Mouse (Mus musculus) CH12.LX (cell line): ENCODE data around the gene Naa38.

Experiments used
- CTCF ChIP-seq, 2 experiments: IDR thresholded peaks in 1 of 2; conservative IDR thresholded peaks in 1 of 2; 2 replicates each; pipeline ENCODE4 v1.5.1; 2011 to 2012; ENCODE audit warnings: low read depth in 2 of 2, low read length in 2 of 2, improper control_type of control experiment in 1 of 2, inconsistent platforms in 1 of 2, mild to moderate bottlenecking in 1 of 2, moderate library complexity in 1 of 2
- EP300 ChIP-seq: IDR thresholded peaks from 2 replicates; pipeline ENCODE4 v1.6.1; 2011; ENCODE audit warnings: low read length, improper control_type of control experiment
- ETS1 ChIP-seq: conservative IDR thresholded peaks from 2 replicates; pipeline ENCODE4 v1.6.1; 2012; ENCODE audit warnings: low read depth, mild to moderate bottlenecking, inconsistent platforms, low read length, improper control_type of control experiment, moderate library complexity
- MEF2A ChIP-seq: IDR thresholded peaks from 2 replicates; pipeline ENCODE4 v1.6.1; 2014; ENCODE audit warnings: low read depth, mild to moderate bottlenecking, inconsistent platforms, low read length, improper control_type of control experiment, borderline replicate concordance
- POLR2A ChIP-seq: IDR thresholded peaks from 2 replicates; pipeline ENCODE4 v1.6.1; 2011; ENCODE audit warnings: low read depth, mild to moderate bottlenecking, improper control_type of control experiment, low read length

DNA sequence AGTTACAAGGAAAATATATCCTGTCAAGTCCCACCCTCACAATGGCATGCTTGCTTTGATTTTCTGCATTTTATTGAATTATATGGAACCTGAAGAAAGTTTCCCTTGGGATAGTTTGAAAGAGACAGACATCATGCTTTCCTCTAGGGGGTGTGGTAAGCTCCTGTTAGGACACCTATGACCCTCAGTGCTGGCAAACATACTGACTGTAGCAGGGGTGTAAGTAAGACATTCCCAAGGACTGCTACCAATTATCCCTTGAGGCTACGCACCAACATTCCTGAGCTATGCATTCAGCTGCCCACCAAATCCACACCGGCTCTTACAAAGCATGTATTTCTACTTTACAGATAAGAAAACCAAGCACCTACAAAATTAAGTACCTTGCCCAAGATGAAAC, 32.8 kb upstream of the Naa38 start:
- TF ChIP-seq ETS1 (no peak), MEF2A (no peak), POLR2A (no peak), EP300 (no peak), CTCF (conservative IDR thresholded peaks at IDR 0.05 in 1 of 2, IDR thresholded peaks at IDR 0.05 in 1 of 2; ENCODE audit: low read depth in 2 of 2, low read length in 2 of 2) (peak in 1 of 2 experiments; percentile 47; a peak in 2 of 4 replicates)
